Mouse (Mus musculus) spleen, postnatal 4 days (tissue): ENCODE results near the gene Dnah8.

ENCODE experiments used
- DNase-seq, 2 experiments: peaks; one replicate each; pipeline ENCODE4 v3.0.0; 2022; ENCODE audit warnings: low spot score in 2 of 2

Gene Dnah8

GRCm38 (mm10) chr17:30662131-30662530 is 38.0 kb downstream of the Dnah8 start:
- DNase-seq = no peak

- DNase-seq = no peak
Measured at GRCm38 (mm10) chr17:30663170-30663569, 39.0 kb downstream of the Dnah8 start.

GRCm38 (mm10) chr17:30664856-30665255 is 40.7 kb downstream of the Dnah8 start:
- no peak for DNase-seq

- no peak for DNase-seq
Measured at GRCm38 (mm10) chr17:30672556-30672955, 48.4 kb downstream of the Dnah8 start.

DNA sequence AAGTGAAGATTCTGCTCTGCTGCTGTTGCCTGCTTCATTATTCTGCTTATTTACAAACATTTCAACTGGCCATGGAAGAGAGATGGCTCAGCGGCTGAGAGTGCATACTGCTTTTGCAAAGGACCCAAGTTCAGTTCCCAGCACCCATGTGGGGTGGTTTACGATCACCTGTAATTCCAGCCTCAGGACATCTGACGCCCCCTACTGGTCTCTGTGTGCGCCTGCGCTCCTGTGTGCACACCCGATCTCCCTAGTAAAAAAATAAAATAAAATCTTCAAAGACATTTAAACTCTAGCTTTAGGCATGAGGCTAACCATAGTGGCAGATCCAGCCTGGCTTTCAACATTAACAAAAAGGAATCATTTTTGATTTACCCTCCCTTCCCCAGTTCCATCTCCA is 48.9 kb downstream of the Dnah8 start:
- DNase-seq = no peak

- no peak for DNase-seq
Measured at GRCm38 (mm10) chr17:30675021-30675740, 51.0 kb downstream of the Dnah8 start.

DNA sequence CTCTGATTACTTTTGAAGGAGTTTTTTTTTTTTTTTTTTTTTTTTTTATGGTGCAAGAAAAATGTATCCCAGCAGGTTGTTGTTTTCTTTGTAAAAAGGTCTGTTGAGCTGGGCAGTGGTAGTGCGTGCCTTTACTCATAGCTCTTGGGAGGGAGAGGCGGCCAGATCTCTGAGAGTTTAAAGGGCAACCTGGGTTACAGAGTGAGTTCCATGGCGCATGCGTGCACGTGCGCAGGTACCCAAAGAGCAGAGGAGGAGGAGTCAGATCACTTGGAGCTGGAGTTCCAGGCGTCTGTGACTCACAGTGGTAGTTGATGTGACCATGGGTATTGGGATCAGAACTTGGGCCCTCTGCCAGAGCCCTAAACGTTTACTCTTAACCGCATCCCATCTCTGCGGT is 54.4 kb downstream of the Dnah8 start:
- DNase-seq = no peak

DNA sequence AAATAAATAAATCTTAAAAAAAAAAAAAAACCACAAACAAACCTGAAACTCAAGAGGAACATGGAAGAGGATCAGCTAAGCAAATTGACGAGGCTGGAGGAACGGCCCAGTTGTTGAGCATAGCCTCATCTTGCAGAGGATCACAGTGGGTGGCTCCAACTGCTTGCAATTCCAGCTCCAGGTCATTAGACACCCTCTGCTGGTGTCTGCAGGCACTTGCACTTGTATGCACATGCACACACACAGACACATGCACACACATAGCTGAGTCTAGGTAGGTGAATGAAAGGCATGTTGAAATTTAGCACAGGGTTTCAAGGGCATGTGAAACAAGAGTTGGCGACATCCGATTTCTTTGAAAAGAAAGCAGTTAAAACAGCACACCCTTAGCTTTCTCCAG is 55.5 kb downstream of the Dnah8 start:
- no peak for DNase-seq

DNA sequence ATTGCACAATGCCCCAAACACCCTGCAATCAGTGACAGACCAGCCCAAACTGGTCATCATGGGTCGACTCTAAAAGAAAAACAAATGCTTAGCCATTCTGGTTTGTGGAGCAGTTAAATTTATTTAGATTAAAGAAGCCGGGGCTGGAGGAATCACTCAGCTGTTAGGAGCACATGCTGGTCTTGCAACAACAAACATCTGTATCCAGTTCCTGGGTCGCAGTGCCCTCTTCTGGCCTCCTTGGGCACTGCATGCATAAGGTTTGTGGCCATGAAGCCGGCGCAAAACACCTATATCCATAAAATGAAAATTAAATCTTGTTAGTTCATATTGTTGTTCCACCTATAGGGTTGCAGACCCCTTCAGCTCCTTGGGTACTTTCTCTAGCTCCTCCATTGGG is 57.5 kb downstream of the Dnah8 start:
- DNase-seq = peak; percentile 60 to 86

DNA sequence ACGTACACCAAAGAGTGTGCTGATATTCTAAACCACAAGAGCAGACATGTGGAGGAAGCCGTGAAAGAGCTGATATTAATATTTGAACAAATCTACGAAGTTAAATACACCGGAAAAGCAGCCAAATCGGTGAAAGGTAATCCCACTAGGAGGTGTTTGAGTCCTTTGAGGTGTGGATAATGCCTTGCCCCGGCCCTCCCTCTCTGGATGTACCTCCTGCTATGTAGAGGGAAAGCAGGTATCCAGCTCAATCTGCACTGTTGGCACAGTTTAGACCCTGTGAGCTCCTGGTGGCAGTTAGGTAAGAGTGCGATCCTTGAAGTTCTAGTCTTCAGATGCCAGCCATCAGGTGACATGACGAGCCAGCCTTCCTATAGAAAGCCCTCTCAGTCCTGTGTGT is 66.0 kb downstream of the Dnah8 start:
- no peak for DNase-seq

DNA sequence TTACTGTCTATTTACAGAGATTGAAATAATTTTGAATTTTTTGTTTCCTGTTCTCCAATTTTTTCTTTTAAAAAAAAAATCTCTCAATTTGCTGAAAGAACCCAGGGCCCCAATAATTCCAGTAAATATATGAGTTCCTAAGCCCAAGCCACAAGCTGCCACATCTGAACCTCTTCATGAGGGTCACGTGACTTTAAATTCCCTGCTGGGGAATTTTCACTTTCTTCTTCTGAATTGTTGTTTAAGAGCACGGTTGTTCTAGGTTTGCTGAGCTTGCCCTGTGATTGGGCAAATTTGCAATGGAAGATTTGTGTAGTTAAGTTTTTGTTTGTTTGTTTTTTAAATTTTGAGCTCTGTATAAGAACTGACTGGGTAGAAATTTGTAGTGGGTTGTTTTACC is 67.3 kb downstream of the Dnah8 start:
- no peak for DNase-seq

DNA sequence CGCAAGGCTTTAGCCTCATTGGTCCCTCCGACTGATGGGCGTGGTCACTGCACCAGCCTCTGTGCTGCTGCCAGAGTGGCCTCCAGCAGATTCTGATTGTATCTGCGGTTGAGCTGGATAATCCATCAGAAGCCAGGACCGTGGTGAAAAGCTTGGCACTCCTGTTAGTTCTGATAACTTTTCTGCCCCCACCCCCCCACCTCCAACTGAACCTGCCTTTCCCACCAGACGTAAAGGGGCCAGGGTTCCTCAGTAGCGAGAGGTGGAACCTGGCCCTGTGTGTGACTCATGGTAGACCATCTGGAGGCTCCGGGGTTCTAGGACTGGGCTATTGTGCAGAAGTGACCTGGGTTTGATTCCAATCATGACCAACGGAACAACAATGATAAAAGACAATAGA is 70.1 kb downstream of the Dnah8 start:
- no peak for DNase-seq

DNA sequence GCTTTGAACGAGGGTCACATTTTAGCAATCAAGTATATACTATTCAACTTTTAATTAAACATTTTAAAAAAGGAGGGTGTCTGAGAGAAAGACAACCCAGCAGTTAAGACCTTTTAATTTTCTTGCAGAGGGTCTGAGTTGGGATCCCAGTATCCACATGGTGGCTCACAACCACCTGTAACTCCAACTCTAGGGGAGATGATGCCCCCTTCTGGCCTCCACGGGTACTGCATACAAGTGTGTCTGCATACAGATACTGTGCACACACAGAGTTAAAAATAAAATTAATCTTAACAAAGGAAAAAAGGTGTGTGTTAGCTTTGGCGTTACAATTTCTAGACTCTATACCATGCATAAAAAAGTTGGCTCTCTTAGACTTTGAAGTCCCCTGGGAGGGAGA is 90.6 kb downstream of the Dnah8 start:
- DNase-seq = no peak

GRCm38 (mm10) chr17:30718197-30718596 is 94.0 kb downstream of the Dnah8 start:
- no peak for DNase-seq

- DNase-seq = no peak
Measured at GRCm38 (mm10) chr17:30719031-30719430, 94.9 kb downstream of the Dnah8 start.

- no peak for DNase-seq
Measured at GRCm38 (mm10) chr17:30727788-30728187, 103.6 kb downstream of the Dnah8 start.

- no peak for DNase-seq
Measured at GRCm38 (mm10) chr17:30732736-30733135, 108.6 kb downstream of the Dnah8 start.

DNA sequence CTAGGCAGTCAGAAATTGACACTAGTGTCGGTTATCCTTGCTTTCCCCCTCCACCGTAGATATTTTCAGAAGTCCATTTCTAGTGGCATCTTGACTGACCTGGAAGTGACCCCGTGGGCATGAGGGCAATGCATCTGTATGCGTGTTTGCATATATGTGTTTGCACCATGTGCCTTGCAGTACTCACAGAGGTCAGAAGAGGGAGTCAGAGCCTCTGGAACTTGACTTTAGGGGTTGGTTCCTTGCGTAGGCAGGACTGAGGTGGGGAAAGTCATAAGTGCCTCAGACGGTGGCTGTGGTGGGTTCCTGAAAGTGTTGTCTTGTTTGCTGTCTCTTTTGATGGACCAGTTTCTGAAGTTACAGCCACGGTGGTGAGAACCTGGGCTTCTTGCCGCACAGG is 110.6 kb downstream of the Dnah8 start:
- DNase-seq = no peak

- no peak for DNase-seq
Measured at GRCm38 (mm10) chr17:30735454-30735853, 111.3 kb downstream of the Dnah8 start.

GRCm38 (mm10) chr17:30737797-30738196 is 113.6 kb downstream of the Dnah8 start:
- peak; percentile 32 to 75 for DNase-seq

DNA sequence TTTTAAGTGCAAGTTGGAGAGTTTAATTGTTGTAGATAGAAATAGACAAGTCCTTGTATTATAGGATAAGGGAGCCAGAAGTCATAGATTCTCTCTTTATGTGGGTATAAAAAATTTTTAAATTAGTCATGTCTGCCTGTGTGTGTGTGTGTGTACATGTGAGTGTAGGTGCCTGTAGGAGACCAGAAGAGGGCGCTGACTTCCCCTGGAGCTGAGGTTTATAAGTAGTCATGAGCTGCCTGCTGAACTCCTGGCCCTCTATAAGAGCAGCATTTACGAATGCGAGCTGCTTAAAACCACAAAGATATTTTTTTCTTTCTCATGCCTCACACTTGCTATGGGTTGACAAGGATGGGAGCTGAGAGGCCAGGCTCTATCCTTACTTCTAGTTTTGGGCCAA is 115.6 kb downstream of the Dnah8 start:
- no peak for DNase-seq

DNA sequence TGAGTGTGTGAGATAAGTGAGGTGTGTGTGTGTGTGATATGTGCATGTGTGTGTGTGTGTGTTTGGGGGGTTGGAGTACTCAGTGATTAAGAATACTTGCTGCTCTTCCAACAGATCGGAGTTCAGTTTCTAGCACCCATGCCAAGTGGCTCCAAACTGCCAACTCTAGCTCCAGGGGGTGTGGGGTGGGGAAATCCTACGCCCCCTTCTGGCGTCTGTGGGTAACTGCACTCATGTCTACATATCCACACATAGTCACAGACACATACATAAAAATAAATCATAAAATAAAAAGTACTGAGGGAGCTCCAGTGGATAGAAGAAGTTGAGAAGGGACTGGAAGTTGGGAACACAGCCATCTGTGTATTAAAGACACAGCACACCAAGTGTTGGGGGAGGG is 119.8 kb downstream of the Dnah8 start:
- no peak for DNase-seq

DNA sequence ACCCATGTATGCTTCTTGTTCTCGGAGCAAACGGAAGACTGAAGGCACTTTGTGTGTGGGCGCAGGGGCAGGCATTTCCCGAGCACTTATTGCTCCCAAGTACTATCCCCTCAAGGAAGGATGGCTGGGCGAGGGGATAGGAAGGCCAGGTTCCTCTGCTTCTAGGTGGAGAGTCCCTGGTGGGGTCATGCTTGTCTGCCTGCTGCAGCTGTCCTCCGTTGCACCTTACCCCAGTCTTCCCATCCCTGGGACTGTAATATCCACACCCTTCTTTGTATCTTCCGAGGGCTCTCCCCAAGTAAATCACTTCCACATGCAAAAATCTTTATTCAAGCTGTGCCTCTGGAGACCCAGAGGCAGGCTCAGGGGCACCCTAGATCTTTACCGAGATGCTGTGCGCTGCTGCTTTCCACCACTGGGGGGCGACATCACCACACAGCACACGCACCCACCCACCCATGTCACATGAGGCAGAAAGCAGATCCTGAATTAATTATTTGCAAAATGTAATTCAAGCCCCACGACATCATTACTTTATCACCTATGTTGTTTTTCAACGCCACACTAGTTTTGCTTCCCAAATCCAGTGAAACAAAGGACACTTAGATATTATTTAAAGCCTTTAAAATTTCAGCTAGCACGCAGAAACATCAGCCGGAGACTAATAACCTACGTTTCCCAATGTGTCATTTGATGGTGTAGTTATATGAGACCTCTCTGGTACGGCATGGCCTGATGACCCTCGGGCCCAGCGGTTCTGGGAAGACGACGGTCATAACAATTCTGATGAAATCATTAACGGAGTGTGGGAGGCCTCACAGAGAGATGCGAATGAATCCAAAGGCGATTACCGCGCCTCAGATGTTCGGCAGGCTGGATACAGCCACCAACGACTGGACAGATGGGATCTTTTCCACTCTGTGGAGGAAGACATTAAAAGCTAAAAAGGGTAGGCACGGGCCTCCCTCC is 122.2 kb downstream of the Dnah8 start:
- peak; percentile 38 to 80 for DNase-seq
